Mouse (Mus musculus) liver, embryonic 14.5 days (tissue): ENCODE results near the gene Satb2. TPM values are rescaled to one million over a fixed set of nuclear protein-coding genes. Genes with fewer than 3 reads are reported as not detected.

ENCODE experiments used
- ATAC-seq: fragments of 200-750 bp; cut with Nextera tagmentation; 2 replicates; pipeline ENCODE4 v1.8.0; 2017; ENCODE audit warnings: moderate number of reproducible peaks, mild to moderate bottlenecking, moderate library complexity; ENCODE audit not compliant: insufficient read depth
- DNase-seq, 3 experiments: peaks; one replicate each; pipeline ENCODE4 v3.0.0-alpha.2; 2012 to 2013; ENCODE audit warnings: low read depth in 3 of 3, low spot score in 3 of 3
- H3K27ac ChIP-seq: fragments of 300-500 bp; sonication (generic); 2 replicates; pipeline ENCODE4 v1.5.1; 2014; ENCODE audit warnings: moderate library complexity, mild to moderate bottlenecking, control low read depth, inconsistent platforms
- H3K27me3 ChIP-seq: fragments of 300-500 bp; sonication (generic); 2 replicates; pipeline ENCODE4 v1.6.1; 2014; ENCODE audit warnings: mild to moderate bottlenecking, low read length, moderate library complexity; ENCODE audit not compliant: control insufficient read depth, insufficient read depth
- H3K36me3 ChIP-seq: fragments of 300-500 bp; sonication (generic); replicated peaks from 2 replicates; pipeline ENCODE4 v1.6.1; 2014; ENCODE audit warnings: low read depth; ENCODE audit not compliant: control insufficient read depth, insufficient read depth
- H3K4me1 ChIP-seq, 2 experiments: fragments of 200-500 bp in 1 of 2; fragments of 300-500 bp in 1 of 2; sonication (generic) in 1 of 2; replicated peaks; 2 replicates each; pipeline ENCODE4 v1.6.1; 2012 to 2014; ENCODE audit warnings: antibody characterized with exemption in 1 of 2, inconsistent platforms in 1 of 2, low read length in 1 of 2; ENCODE audit not compliant: control insufficient read depth in 2 of 2, insufficient read depth in 2 of 2
- H3K4me2 ChIP-seq: fragments of 300-500 bp; sonication (generic); 2 replicates; pipeline ENCODE4 v1.6.1; 2014; ENCODE audit warnings: low read depth, mild to moderate bottlenecking, control low read depth, moderate library complexity
- H3K4me3 ChIP-seq, 2 experiments: fragments of 200-500 bp in 1 of 2; fragments of 300-500 bp in 1 of 2; sonication (generic) in 1 of 2; 2 replicates each; pipeline ENCODE4 v1.5.1; 2012 to 2014; ENCODE audit warnings: low read depth in 2 of 2, low read length in 2 of 2, mild to moderate bottlenecking in 2 of 2, control low read depth in 1 of 2, inconsistent platforms in 1 of 2, moderate library complexity in 1 of 2; ENCODE audit not compliant: insufficient read depth in 1 of 2
- H3K9ac ChIP-seq: fragments of 300-500 bp; sonication (generic); replicated peaks from 2 replicates; pipeline ENCODE4 v1.6.1; 2014; ENCODE audit warnings: mild to moderate bottlenecking, control low read depth, moderate library complexity
- H3K9me3 ChIP-seq: fragments of 300-500 bp; sonication (generic); 2 replicates; pipeline ENCODE4 v1.6.1; 2016; ENCODE audit warnings: low read length, mixed read lengths; ENCODE audit not compliant: control insufficient read depth
- CTCF ChIP-seq: IDR thresholded peaks from 2 replicates; pipeline ENCODE4 v1.5.1; 2016; ENCODE audit warnings: antibody characterized with exemption, low read depth, control low read depth
- EP300 ChIP-seq: IDR thresholded peaks from 2 replicates; pipeline ENCODE4 v1.6.1; 2016; ENCODE audit warnings: antibody characterized with exemption, low read depth
- WGBS: fragments of 180-500 bp; shearing (Covaris S2); extraction: QIAGEN DNeasy Blood & Tissue Kit; methylation state at CpG from one replicate; pipeline ENCODE4 v1.1.7; 2014; ENCODE audit not compliant: insufficient replicate concordance; 5-methylcytosine and 5-hydroxymethylcytosine counted together
- polyA plus RNA-seq, 2 experiments: library from polyadenylated mRNA; depleted of rRNA in 1 of 2; stranded (reverse) in 1 of 2; unstranded in 1 of 2; fragments of >200 nt; fragmentation: Nextera tagmentation in 1 of 2; extraction: Ambion mirVana in 1 of 2; gene quantifications; 2 replicates each; pipeline versions ENCODE4 v1.2.1 to v1.2.3; 2012 to 2014

Gene Satb2
- polyA plus RNA-seq, 2 experiments: 0.03 TPM

- no peak overlapping the region for H3K4me3 ChIP-seq
- H3K4me2 ChIP-seq: no peak overlapping the region
- no peak for DNase-seq
- no peaks in the 10 kb centered on the region for H3K9me3 ChIP-seq
- no peak overlapping the region for H3K27ac ChIP-seq
- H3K36me3 ChIP-seq: no peaks in the 10 kb centered on the region
- H3K27me3 ChIP-seq: peaks cover 91% of the 10 kb centered on the region
- ATAC-seq: no peak
- H3K4me1 ChIP-seq: no peaks in the 10 kb centered on the region
- WGBS: under 1% methylated on average over 45 of the region's 45 CpGs
- no peak overlapping the region for H3K9ac ChIP-seq
- TF ChIP-seq EP300 (no peak), CTCF (peak; percentile 68)
These were observed 999 bp downstream of the Satb2 start for GRCm38 (mm10) chr1:56977201-56978100.

DNA sequence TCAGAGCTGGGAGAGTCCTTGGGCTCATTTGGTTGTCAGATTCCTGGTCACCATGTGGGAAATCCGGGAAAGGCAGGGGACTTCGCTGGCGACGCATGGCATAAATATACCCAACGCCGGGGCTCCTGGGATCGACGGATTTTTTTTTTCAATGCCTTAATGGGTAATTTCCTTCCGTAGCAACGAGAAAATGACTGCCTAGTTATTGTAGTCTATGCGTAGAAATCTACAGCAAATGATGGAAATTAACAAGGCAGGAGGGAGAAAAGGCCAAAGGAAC, 1.7 kb downstream of the Satb2 start:
- WGBS: 3% methylated on average over 11 of the region's 11 CpGs
- ATAC-seq: no peak
- no peaks in the 10 kb centered on the region for H3K9me3 ChIP-seq
- no peaks in the 10 kb centered on the region for H3K4me1 ChIP-seq
- no peak for TF ChIP-seq CTCF
- no peak for TF ChIP-seq EP300
- peaks cover 91% of the 10 kb centered on the region for H3K27me3 ChIP-seq
- DNase-seq: no peak
- H3K36me3 ChIP-seq: no peaks in the 10 kb centered on the region
- no peak overlapping the region for H3K4me3 ChIP-seq
- no peak overlapping the region for H3K27ac ChIP-seq
- no peak overlapping the region for H3K9ac ChIP-seq
- no peak overlapping the region for H3K4me2 ChIP-seq

- Histone ChIP-seq H3K27ac (no peak overlapping the region), H3K27me3 (peaks cover 91% of the 10 kb centered on the region), H3K4me3 (no peak overlapping the region), H3K9ac (no peak overlapping the region), H3K4me1 (no peaks in the 10 kb centered on the region), H3K9me3 (no peaks in the 10 kb centered on the region), H3K4me2 (no peak overlapping the region), H3K36me3 (no peaks in the 10 kb centered on the region)
- no peak for ATAC-seq
- WGBS: 3% methylated on average over 25 of the region's 25 CpGs
- DNase-seq: no peak
- no peak for TF ChIP-seq CTCF
- no peak for TF ChIP-seq EP300
These were observed 2.2 kb downstream of the Satb2 start for GRCm38 (mm10) chr1:56976044-56976824.

DNA sequence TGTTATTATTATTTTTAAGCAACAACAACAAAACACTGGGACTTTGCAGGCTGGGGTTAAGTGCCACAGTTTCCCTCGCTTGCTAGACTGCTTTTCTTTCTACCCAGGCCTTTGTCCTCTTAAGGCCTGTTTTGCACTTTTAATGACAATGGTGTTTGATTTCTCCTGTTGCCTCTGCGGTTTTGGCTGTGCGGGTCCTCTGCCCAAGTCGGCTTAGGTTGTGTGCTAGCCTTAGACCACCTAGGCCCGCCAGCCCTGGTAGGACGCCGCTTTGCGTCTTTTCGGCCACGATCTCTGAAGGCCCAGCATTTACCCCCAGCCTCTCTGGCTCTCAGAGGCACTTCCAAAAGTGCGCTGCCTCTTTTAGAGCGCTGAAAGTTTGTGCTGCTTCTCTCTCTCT, 2.9 kb downstream of the Satb2 start:
- 4% methylated on average over 12 of the region's 12 CpGs for WGBS
- Histone ChIP-seq H3K36me3 (no peaks in the 10 kb centered on the region), H3K9me3 (no peaks in the 10 kb centered on the region), H3K27me3 (peaks cover 91% of the 10 kb centered on the region), H3K4me3 (no peak overlapping the region), H3K9ac (no peak overlapping the region), H3K4me1 (no peaks in the 10 kb centered on the region), H3K27ac (no peak overlapping the region), H3K4me2 (no peak overlapping the region)
- DNase-seq: no peak
- no peak for TF ChIP-seq CTCF
- TF ChIP-seq EP300: no peak
- ATAC-seq: no peak

DNA sequence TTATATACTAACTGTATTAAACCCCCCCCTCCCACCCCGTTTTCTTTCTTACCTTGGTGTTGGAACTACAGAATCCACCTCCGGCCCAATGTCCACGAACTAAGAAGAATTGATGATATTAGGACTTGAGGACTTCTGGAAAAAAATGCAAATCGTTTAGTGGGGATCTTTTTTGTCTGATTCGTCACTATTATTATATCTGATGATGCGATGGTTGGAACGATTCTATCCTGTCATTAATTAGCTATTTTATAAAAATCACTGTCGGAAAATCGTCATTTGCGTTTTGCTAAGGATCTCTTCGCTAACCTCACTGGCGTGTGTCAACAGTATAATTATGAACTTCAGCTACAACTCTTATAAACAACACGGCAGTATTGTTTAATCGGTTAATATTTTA, 4.3 kb downstream of the Satb2 start:
- Histone ChIP-seq H3K9me3 (no peaks in the 10 kb centered on the region), H3K27me3 (peaks cover 91% of the 10 kb centered on the region), H3K27ac (no peak overlapping the region), H3K4me3 (no peak overlapping the region), H3K36me3 (no peaks in the 10 kb centered on the region), H3K4me1 (no peaks in the 10 kb centered on the region), H3K4me2 (no peak overlapping the region), H3K9ac (no peak overlapping the region)
- TF ChIP-seq EP300: no peak
- no peak for TF ChIP-seq CTCF
- DNase-seq: no peak
- 6% methylated on average over 14 of the region's 14 CpGs for WGBS
- no peak for ATAC-seq
